Mouse (Mus musculus) layer of hippocampus, adult 9-11 months (tissue): Measurements from ENCODE around the gene Ass1.

ENCODE experiments used
- DNase-seq: peaks from one replicate; pipeline ENCODE4 v3.0.0; 2022

Gene Ass1

GRCm38 (mm10) chr2:31458989-31459936, 10.7 kb upstream of the Ass1 start:
- DNase-seq: no peak

- no peak for DNase-seq
Observed at GRCm38 (mm10) chr2:31460025-31460571, 9.9 kb upstream of the Ass1 start.

GRCm38 (mm10) chr2:31460920-31461319, 9.1 kb upstream of the Ass1 start:
- no peak for DNase-seq

- no peak for DNase-seq
Observed at GRCm38 (mm10) chr2:31462051-31462450, 8.0 kb upstream of the Ass1 start.

- DNase-seq: no peak
Observed at GRCm38 (mm10) chr2:31463253-31463652, 6.8 kb upstream of the Ass1 start.

GRCm38 (mm10) chr2:31463696-31464528, 6.1 kb upstream of the Ass1 start:
- DNase-seq: no peak

GRCm38 (mm10) chr2:31464529-31464910, 5.5 kb upstream of the Ass1 start:
- no peak for DNase-seq

GRCm38 (mm10) chr2:31467457-31467856, 2.5 kb upstream of the Ass1 start:
- no peak for DNase-seq

- DNase-seq: no peak
Observed at GRCm38 (mm10) chr2:31468857-31469256, 1.1 kb upstream of the Ass1 start.

GRCm38 (mm10) chr2:31469480-31469879, 527 bp upstream of the Ass1 start:
- DNase-seq: no peak

- no peak for DNase-seq
Observed at GRCm38 (mm10) chr2:31470683-31471385, 827 bp downstream of the Ass1 start.

- no peak for DNase-seq
Observed at GRCm38 (mm10) chr2:31471611-31472010, 1.6 kb downstream of the Ass1 start.

- peak; percentile 33 for DNase-seq
Observed at GRCm38 (mm10) chr2:31472406-31473065, 2.5 kb downstream of the Ass1 start.

- DNase-seq: no peak
Observed at GRCm38 (mm10) chr2:31473941-31474340, 3.9 kb downstream of the Ass1 start.

GRCm38 (mm10) chr2:31474686-31475085, 4.7 kb downstream of the Ass1 start:
- DNase-seq: no peak

GRCm38 (mm10) chr2:31476107-31476820, 6.3 kb downstream of the Ass1 start:
- no peak for DNase-seq

- no peak for DNase-seq
Observed at GRCm38 (mm10) chr2:31477234-31478161, 7.5 kb downstream of the Ass1 start.

GRCm38 (mm10) chr2:31482914-31483575, 13.0 kb downstream of the Ass1 start:
- peak; percentile 77 for DNase-seq

- peak; percentile 47 for DNase-seq
Observed at GRCm38 (mm10) chr2:31484187-31484586, 14.2 kb downstream of the Ass1 start.

GRCm38 (mm10) chr2:31489166-31489565, 19.2 kb downstream of the Ass1 start:
- DNase-seq: no peak
